Mouse (Mus musculus) cerebral cortex, adult 2 months (tissue): ENCODE measurements around the gene Rnf215.

Source experiments
- WGBS: fragments of 180-500 bp; shearing (Covaris S2); methylation state at CpG from one replicate; pipeline ENCODE4 v1.1.7; 2018; 5-methylcytosine and 5-hydroxymethylcytosine counted together

Gene Rnf215

DNA sequence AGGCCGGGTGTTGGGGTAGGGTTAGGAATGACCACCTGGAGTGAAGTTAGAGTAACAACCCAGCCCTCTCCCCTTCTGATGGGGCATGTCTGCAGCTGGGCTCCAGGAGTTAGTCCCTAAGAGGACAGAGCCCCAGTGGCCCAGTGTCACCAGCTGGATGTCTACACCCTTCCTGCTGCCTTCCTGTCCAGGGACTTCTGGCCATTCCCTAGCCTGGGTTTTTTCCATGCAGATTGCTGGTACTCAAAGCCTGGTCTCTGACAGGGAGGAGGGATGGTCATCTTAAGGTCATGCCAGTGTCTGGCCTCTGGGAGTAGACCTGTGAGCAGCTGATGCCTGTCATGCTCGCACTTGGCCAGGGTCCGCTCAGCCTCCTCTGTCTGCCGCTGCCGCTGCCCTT, 13.1 kb downstream of the Rnf215 start:
- 81% methylated on average over 5 of the region's 5 CpGs for WGBS

- 83% methylated on average over 9 of the region's 9 CpGs for WGBS
Measured at GRCm38 (mm10) chr11:4148536-4149156, 13.6 kb downstream of the Rnf215 start.

- 81% methylated on average over 6 of the region's 6 CpGs for WGBS
Measured at GRCm38 (mm10) chr11:4149886-4150285, 14.9 kb downstream of the Rnf215 start.

- WGBS: 94% methylated on average over 7 of the region's 7 CpGs
Measured at GRCm38 (mm10) chr11:4153694-4154093, 18.7 kb downstream of the Rnf215 start.

GRCm38 (mm10) chr11:4155641-4156040, 20.6 kb downstream of the Rnf215 start:
- WGBS: 49% methylated on average over 5 of the region's 5 CpGs

GRCm38 (mm10) chr11:4158676-4159075, 23.7 kb downstream of the Rnf215 start:
- WGBS: 54% methylated on average over 3 of the region's 3 CpGs

- 2% methylated on average over 54 of the region's 54 CpGs for WGBS
Measured at GRCm38 (mm10) chr11:4159808-4160708, 25.1 kb downstream of the Rnf215 start, which contains the start of the genes Ccdc157 and Sf3a1. Gene Ccdc157 (minus strand): TSS chr11:4160293. Gene Sf3a1 (plus strand): TSS chr11:4160350.

- WGBS: 4% methylated on average over 15 of the region's 15 CpGs
Measured at GRCm38 (mm10) chr11:4160758-4161480, 25.9 kb downstream of the Rnf215 start.

DNA sequence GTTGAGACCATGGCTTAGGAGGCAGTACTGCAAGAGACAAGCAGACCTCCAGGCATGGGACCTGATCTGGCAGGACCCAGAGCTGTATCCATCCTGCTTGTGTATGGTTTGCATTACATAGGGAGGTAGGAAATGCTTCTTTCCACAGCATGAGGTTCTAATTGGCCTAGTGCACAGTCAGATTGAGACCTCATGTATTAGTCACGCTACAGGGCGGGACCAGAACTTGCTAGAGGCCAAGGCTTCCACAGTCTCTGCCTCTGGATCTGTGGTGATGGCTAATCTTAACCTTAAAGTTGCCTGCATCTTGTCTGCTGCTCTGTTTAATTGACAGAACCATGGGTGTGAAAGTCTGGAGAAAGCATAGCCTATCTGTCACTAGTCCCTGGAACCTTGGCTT, 29.7 kb downstream of the Rnf215 start:
- WGBS: 75% methylated on average over 2 of the region's 2 CpGs

GRCm38 (mm10) chr11:4166467-4167090, 31.6 kb downstream of the Rnf215 start:
- 81% methylated on average over 7 of the region's 7 CpGs for WGBS

- 32% methylated on average over 5 of the region's 5 CpGs for WGBS
Measured at GRCm38 (mm10) chr11:4174586-4174985, 39.6 kb downstream of the Rnf215 start.

DNA sequence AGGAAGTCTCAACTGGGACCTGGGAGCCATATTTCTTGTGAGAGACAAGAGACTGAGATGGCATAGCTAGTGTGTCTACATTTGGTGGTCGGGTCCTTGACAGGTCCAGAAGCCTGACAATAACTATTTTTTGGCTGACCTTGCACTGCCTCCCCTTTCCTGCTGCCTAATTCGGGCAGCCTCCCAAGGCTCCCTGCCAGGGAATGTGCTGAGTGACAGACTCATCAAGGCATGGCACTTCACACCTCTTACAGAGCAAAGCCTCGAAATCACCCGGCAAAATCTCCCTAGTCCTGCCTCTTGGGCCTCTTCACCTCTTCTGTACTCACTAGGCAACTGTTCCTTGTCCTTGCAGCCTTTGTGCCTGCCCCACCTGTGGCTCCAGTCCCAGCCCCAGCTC, 42.7 kb downstream of the Rnf215 start:
- WGBS: 46% methylated on average over 4 of the region's 4 CpGs

- 13% methylated on average over 1 of the region's 1 CpGs for WGBS
Measured at GRCm38 (mm10) chr11:4182061-4182460, 47.1 kb downstream of the Rnf215 start.

DNA sequence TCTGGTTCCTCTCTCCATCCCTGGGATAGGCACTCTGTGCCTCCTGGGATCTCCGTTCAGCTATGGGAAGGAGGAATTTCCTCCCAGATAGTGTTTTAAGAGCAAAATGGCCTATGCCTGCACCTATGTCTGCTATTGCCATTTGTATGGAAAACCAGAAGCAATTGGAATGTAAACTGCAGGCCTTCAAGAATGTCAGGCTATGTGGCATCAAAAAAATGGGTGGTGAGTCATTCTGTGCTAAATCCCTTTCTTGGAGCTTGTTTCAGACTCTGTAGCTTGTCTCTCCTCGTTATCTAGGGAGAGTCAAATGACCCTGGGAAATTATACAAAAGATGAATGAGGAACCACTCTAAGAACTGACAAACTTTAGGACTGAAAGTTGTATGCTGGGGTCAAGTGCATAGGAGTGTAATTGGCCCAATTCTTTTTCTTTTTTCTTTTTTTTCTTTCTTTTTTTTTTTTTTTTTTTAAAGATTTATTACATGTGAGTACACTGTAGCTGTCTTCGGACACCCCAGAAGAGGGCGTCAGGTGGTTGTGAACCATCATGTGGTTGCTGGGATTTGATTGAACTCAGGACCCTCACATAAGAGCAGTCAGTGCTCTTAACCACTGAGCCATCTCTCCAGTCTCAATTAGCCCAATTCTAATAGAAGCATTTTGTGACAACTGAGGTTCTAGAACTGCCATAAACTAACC, 49.4 kb downstream of the Rnf215 start:
- 53% methylated on average over 4 of the region's 4 CpGs for WGBS

GRCm38 (mm10) chr11:4185480-4185879, 50.5 kb downstream of the Rnf215 start:
- WGBS: 65% methylated on average over 6 of the region's 6 CpGs

DNA sequence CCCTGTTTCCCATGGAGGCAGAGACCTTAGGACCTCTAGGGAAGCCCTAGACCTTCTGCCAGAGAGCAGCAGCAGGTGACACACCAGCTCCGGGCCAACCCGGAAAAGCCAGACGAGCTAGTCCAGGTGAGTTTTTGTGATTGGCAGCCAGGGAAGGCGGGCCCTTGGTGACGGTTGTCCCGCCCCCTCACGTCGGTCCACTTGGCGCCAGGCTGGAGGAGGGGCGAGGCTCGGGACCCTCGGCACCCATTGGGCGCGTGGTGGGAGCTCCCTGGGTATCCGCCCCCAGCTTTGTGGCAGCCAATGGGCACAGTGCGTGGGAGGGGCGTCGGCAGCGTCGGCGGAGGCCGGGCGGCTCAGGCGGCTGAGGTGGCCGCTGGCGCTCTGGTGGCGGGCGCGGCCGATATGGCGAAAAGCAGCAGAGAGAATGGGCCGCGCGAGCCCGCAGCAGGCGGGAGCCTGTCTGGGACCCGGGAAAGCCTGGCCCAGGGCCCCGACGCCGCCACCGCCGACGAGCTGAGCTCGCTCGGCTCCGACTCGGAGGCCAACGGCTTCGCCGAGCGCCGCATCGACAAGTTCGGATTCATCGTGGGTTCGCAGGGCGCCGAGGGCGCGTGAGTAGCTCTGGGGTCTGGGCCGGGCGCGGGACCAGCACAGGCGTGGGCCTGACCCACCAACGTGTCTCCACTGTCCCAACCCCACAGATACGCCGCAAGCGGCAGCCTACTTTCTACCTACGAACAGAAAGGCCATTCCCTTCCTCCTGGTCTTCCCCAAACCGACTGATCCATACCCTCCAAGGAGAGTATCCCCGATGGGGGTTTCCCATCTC, 51.7 kb downstream of the Rnf215 start, which contains the start of gene Tbc1d10a:
Tbc1d10a (plus strand) TSS at position 304 of the 832 bp plus-strand sequence.
- WGBS: under 1% methylated on average over 69 of the region's 71 CpGs

DNA sequence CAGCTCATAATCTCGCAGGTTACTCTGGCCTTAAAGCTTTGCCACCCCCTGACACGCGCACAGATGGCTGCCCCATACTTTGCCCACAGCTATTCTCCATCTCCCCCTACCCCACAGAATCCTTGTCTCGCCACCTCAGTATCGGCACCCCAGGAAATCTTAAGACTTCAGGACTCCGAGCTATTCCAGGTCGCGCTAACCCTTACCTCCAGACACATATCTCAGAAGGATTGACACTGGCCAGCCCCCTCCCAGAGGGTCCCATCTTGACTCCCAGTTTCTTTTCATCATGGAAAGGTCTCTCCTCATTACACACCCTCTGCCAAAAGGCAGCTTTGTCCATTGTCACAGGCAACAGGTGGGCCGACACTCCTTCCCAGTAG, 52.3 kb downstream of the Rnf215 start:
- WGBS: 17% methylated on average over 9 of the region's 9 CpGs

- 75% methylated on average over 6 of the region's 6 CpGs for WGBS
Measured at GRCm38 (mm10) chr11:4189182-4189581, 54.2 kb downstream of the Rnf215 start.

GRCm38 (mm10) chr11:4190677-4191076, 55.7 kb downstream of the Rnf215 start:
- 64% methylated on average over 3 of the region's 3 CpGs for WGBS
